Mouse (Mus musculus) induced T-regulatory cell, adult 2 months (primary cell): Measurements from ENCODE around the gene Tbxas1.

Experiments
- DNase-seq: peaks from one replicate; pipeline ENCODE4 v3.0.0-alpha.2; 2012; ENCODE audit warnings: low read depth

Gene Tbxas1

DNA sequence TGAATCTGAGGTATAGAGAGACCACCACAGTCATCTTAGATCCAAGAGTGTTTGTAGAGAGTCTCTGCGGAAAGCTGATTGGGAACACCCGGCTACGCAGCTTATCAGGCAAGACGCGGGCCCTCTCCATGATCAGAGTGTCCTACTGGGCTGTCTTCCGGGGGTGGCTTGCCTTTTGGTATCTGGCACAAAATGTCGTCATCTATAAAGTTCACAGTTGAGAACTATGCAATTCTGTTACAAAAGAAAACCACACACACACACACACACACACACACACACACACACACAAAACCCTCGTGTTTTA lies 46.6 kb downstream of the Tbxas1 start:
- no peak for DNase-seq

DNA sequence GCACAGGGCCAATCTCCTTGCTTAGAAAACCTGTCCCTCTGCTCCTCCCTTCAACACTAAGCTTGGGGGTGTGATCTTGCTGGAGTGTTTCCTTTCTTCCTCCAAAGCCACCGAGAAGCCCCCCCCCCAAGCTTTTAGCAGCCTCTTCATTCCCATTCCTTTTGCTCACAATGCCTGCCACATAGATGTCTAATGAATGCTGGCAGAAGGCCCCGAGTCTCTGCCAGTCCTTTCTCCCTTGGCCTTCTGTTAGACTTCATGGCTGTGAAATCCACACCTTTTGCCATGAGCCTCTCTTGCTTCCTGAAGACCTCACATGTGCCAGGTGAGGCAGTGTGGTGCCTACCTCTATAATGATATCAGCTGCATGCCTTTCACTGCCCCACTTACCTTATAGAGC lies 47.3 kb downstream of the Tbxas1 start:
- DNase-seq = no peak

DNA sequence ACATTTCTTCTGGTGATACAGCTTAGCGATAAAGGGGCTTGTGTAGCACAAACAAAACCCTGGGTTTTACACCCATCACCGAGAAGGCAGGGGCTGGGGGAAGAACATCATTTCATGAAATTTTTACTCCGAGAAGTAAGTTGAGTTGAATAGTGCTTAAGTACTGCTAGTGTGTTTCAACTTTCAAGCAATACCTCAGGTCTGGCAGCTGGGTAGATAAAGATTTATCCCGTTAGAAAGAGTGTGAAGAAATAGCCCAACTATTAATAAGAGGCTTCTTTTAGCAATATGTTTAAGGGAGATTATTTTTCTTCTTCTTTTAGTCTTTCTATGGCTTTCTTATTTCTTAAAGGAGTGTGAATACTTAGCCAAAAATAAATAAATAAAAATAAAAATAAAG lies 48.2 kb downstream of the Tbxas1 start:
- no peak for DNase-seq

DNA sequence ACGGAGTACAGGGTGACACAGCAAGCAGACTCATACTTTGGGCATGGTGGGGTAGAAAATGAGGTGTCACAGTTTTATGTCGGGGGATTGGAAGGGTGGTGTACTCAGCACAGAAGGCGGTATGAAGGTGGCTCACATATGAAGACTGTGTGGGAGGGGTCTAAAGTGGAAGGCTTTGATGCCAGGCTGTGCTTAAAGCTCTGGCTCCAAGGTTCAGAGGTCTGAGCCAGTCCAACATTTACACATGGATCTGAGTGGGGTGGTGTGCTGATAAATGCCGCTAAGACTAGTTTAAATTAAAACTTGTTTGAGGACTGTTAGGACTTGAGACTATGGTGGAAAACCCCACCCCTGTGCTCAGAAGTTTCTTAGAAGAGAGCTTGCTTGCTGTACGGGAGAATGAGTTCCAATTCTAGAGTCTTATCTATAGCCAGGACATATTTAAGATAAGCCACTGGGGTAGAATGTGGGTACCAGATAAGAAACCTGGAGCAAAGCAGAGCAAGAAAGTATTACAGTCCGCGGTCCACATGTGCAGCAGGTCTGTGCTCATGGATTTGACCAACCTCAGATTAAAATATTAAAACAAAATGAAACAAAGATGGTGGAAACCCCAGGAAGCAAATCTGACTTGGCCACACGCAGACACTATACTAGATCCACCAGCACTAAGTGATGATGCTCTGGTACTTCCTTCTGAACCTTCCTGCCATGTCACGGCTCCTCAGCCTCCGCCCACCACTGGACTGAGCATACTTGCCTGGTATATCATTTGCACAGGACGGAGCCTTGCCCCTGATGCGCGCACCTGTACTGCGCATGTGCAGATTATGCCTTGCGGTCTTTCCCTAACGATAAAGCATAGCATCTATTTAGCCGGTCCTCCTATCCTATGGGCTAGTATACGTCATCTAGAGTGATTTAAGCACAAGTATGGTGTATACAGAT lies 48.9 kb downstream of the Tbxas1 start:
- DNase-seq = no peak

DNA sequence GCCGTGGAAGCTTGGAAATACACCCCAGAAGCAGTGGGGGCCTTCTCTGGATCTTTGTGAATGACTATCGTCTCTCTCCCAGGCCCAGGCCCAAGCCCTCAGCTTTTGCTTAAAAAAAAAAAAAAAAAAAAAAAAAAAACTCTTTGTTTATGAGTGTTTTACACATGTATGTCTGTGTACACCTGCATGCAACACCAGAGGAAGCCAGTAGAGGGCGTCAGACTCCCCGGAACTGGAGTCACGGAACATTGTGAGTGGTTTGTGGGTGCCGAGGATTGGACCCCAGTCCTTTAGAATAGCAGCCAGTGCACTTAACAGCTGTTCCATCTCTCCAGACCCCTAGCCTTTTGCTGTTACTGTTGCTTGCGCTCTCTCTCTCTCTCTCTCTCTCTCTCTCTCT lies 50.5 kb downstream of the Tbxas1 start:
- DNase-seq = peak; percentile 27

DNA sequence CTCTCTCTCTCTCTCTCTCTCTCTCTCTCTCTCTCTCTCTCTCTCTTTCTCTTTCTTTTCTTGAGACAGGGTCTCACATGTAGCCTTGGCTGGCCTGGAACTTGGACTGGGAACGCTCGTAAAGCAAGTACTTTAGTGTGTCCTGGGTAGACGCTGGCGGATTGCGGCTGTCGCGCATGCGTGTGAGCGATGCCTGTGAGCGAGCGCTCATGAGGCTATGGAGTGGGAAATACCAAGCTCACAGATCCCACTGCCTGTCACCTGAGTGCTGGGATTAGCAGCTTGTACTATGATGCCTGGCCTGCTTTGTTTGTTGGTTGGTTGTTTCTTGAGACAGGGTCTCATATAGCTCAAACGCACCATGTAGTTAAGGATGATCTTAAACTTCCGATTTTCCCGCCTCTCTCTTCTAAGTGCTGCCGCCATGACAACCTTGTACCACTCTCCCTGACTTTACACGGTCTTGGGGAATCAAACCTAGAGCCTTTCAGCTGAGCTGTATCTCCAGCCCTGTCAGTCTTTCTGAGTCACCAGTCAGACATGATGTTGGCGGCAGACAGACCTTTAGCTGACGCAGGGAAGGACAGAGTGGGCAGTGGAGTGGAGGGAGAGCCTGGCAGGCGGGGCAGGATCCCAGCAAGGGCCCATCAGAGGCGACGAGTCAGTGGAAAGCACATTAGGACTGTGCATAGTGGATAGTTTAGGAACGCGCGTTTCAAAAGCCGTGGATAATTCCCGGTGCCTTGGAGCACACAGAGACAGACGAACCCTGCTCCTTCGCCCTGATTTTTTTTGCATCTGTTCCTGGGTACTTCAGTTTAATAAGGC lies 51.1 kb downstream of the Tbxas1 start:
- DNase-seq = no peak

DNA sequence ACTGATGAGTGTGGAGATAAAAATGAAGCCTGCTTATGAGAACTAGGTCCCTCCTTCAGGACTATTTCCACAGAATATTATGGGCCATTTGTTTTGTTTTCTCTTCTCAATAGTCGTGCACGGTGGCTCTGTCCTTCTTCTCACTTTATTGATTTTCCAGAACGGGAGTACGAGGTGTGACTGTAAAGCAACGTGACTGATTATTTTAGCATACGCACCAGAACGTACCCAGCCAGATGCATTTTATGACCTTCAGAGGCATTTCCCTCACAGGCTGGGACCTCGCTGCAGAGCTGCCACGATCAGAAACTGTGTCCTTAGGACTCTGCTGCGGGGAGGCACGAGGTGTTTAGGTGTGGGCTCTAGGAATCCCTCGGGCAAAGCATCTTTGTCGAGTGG lies 51.8 kb downstream of the Tbxas1 start:
- DNase-seq = no peak

DNA sequence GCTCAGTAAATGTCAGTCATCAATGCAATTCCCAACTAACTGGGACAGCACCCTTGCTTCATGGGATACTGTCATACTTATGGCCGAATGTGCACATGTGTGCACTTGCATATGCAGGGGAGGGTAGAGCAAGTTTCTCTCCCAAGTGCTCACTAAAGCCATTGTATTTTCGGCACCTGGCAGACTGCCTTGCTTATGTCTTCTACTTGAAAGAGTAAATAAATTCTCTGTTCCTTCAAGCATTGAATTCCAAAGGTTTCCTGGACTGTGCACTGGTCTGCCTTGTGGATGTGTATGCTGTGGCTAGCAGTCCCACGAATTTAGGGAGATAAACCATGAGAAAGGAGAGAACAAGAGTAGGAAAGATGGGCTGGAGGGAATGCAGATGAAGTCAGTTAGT lies 53.3 kb downstream of the Tbxas1 start:
- DNase-seq = no peak

DNA sequence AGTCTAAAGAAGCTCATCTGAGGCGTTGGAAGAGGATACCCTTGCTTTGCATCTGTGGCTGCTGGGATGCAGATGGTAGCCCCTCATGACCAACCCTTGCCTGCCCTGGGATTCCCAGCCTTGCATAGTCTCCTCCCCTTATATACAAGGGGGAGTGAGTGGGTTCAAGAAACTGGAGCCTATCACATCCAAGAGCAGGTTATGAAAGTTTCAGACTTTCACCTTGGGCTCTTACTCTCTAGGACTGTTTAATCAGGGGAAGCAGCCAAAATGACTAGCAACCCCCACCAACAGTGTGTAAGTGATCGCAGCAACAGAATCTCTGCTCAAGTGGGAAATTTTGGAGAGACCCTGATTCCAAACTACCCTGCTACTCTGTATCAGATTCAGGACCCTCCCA lies 60.8 kb downstream of the Tbxas1 start:
- no peak for DNase-seq

DNA sequence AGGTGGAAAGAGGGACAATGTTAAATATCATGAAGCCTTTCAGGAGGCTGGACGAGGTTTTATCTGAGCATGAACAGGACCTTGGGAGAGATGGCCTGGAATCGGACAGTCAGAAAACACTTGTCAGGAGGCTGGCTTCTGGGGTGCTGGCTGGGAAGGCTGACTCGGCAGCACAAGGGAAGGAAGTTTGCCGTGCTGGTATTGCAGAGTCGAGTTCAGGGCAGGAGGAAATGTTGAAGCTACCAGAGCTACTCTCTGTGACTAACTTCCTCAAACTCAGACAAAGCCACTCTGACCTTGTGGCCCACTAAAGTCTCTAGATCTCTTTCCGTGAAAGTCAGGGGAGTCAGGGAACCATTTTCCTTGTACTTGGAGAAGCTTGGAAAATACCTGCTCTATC lies 63.2 kb downstream of the Tbxas1 start:
- no peak for DNase-seq

DNA sequence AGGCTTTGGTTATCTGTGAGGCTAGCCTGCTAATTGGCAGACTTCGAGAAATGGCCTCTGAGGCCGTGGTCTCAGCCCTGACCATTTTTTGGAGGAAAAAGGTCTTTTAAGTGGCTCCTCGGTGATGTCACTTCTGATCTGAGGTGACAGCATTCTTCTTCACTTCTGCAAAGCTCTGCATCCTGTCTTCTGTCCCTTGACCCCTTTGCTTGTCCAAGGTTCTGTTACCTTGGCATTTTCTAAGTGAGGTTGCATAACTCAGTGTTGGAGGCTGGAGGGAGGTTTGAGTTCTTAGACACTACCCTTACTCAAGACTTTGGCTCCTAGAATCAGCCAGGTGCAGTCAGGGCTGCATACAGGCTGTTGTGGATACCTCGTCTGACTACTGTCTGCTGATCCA lies 63.9 kb downstream of the Tbxas1 start:
- no peak for DNase-seq

DNA sequence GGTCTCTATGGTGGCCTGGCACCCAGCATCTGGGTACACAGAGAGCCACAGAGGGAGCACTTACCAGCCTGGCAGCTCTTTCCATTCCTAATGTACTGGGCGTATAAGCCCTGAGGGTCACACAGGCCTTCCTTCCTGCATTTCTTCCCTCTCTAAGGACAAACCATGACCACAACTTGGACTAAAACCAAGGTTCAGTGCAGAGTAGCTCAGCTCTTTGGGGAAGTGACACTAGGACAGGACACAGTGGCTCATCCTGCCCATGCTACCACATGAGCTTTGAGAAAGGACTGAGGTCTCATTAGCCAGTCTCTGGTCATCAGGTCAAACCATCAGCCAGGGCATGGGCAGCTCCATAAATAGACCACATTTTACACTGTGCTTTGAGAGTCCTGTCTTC lies 65.8 kb downstream of the Tbxas1 start:
- no peak for DNase-seq

DNA sequence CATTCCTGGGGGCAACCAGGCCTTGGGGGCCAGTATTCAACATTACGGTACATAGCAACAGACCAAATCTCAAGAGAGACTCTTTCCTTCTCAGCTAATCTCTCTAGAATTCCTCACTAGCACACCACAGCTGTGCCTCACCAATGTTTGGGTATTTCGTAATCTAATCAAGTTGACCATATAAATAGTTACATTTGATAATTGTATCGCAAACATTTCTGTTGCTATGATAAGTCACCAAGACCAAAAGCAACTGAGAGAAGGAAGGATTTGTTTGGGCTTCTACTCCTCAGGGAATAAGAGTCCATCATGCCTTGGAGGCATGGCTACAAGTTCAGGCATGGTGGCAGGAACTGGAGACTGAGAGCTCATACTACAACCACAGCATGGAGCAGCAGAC lies 67.6 kb downstream of the Tbxas1 start:
- DNase-seq = no peak

DNA sequence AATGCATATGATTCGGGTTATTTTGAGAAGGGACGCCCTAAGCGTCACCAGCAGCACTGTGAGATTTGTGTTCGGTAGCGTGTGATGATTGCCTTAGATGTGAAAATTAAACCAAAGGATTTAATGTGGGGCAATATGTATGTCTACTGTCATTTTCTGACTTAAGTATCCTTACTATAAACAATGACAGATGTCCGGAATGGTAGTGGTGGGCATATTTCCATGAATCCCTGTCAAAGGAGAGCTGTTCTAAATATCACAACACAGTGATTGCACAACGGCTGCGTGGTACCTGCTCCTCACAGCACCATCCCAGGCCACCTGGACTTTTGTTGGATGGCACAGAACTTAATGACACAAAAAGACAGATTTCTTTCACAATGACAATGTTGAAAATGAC lies 69.2 kb downstream of the Tbxas1 start:
- DNase-seq = no peak

DNA sequence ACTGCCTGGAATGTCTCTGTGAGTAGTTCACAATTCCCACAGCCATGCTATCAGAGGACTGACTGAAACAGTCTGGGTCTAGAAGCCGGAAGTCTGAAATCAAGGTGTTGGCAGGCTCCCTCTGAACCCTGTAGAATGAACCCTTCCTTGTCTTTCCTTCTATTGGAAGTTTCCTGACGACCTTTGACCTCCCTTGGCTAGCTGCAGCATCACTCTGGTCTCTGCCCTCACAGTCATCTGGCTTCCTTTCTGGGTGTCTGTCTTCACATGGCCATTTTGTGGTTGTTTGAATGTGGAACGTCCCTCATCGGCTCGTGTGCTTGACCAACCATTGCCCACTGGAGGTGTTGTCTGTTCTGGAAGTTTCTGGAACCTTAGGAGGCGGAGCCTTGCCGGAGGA lies 69.6 kb downstream of the Tbxas1 start:
- no peak for DNase-seq

DNA sequence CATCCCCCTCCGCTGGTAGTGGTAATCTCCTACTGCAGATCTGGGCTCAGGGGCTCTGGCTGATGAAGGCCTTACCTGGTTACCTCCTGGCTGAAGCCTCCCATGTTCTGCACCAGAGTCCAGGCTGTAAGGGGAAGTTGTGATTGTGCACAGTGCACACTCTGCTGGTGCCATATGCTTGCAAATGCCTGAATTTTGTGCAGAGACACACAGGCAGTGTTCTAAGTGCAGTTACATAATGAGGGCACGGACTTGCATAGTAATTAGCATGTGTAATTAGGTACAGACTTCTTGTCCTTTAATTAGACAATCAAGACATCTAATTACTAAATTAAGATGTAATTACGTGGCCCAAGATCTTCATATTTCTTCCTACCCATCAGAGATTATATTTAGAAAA lies 70.5 kb downstream of the Tbxas1 start:
- no peak for DNase-seq

DNA sequence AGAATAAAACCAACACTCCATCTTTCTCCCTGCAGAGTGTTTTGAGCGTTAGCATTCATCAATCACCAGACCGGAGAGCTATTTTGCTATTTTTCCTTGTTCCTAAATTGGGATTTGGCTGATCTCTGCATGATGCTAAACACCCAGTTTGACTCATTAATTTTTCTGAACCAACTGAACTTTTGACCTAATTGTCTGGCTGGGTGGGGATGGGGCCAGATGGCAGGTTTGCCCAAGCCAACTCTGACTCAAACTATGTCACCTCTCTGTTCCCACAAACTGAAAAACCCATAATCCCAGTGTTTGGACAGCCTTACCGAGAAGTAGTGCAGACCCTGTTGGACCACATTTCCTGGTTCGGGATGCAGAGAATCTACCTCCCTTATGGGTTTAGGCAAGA lies 72.1 kb downstream of the Tbxas1 start:
- DNase-seq = no peak

DNA sequence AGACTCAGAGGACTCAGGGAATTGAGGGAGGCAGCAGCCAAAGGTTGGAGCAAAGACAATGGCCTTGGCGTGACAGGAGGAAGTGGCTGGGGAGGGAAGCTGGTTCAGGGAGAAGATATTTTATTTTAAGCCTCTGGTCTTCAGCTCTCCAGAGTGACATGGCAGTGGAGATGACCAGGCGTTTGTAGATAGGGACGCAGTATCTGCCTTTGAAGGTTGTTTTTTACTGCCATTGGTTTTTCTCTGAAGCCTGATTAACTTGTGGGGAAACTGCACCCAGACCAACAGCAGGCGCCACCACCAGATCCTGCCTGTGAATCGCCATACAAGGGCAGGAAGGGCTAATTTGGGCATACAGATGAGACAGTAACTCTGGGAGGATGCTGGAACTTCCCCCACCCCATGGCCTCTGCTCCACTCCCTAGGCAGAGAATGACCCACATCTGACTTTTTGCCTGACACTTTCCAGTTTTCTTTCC lies 74.5 kb downstream of the Tbxas1 start:
- DNase-seq = no peak

DNA sequence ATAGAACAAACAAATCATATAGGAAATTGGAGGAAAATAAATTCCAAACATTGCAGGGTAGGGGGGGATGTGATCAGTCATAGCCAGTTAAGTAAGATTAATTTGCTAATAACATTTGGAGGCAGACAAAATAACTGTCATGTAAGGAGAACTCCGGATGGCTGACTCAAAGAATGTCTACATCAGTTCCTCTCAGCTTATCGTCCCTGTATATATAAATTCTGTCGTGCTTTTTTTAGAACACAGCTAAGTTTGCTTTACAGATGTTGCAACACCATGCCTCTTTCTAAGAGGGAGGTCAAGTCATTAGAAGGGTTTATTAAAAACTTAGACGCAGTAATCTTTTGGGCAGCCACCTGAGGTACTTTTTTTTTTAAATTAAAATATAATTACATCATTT lies 75.1 kb downstream of the Tbxas1 start:
- DNase-seq = no peak

DNA sequence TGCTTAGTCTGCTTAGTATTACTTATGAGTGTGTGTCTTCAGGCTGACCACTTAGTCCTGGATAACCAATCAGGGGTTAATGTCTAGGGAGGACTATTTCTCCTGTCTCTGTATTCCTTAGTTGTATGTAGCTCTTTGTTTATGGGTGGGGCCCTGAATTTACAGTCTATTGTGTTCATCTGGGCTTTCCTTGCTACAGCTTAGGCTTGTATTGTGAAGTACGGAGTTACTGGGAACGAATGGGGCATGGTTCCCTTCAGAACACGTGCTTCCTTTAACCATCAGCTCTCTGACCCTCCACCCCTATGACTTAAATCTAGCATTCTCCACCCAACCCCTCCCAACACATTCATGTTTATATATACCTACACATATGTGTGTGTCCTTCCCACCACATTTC lies 75.6 kb downstream of the Tbxas1 start:
- DNase-seq = no peak

DNA sequence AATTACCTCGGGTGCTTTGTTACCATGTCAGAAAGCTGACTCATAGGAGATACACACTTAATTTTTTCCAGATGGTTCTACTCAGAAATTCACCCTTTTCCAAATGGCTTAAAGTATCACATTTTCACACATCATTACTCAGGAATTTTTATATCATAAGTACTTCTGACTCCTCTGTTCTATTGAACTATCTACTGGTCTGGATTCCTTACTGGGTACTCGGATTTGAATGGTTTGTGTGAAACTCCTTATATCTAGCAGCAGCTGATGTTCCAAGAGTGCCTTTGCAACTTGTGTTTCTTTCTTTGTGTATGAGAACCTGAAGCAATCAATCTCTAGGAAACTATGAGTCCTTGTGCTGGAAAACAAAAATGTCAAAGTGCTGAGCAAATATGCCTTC lies 81.4 kb downstream of the Tbxas1 start:
- no peak for DNase-seq

DNA sequence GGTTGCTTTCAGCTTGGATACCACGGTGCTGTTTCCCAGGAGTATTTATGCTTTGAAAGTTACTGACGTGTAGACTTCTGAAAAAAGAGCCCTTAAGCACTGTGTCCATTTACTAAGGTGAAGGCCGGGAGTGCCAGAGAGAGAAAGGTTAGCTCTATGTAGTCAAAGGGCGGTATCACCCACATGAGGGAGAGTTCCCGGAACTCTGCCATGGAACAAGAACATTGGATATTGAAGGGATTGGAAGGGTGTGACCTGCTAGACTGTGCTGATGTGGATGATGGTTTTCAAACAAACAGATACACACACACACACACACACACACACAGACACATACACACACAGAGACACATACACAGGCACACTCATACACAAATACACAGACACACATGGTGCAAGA lies 82.0 kb downstream of the Tbxas1 start:
- DNase-seq = no peak

DNA sequence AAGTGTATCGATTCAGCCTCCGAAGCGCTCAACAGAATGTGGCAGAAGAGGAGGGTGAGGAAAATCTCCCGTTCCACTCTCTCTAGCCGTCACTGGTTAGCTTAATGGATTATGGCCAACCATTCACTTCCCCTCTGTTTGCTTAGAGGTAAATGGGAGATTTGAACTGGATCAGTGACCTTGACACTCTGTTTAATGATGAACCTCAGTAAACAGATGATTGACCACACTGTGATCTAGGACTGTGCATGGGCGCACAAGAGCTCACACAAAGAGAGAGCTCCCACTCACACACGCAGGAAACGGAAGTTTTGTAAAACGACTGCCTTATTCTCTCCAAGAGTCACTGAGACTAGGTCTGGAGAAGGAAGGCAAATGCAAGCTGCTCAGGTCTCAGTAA lies 84.3 kb downstream of the Tbxas1 start:
- DNase-seq = no peak
